Mouse (Mus musculus) kidney, adult 2 months (tissue): Measurements from ENCODE around the gene Ski.

Experiments used
- CTCF ChIP-seq: fragments of 200-500 bp; conservative IDR thresholded peaks from 2 replicates; pipeline ENCODE4 v1.5.1; 2011; ENCODE audit warnings: low read depth, mild to moderate bottlenecking, control low read depth, low read length, moderate library complexity, mixed read lengths; ENCODE audit not compliant: insufficient read depth, insufficient read length
- POLR2A ChIP-seq: fragments of 200-500 bp; IDR thresholded peaks from one replicate; pipeline ENCODE4 v1.6.1; 2011; ENCODE audit warnings: low read depth, low read length, control low read depth

DNA sequence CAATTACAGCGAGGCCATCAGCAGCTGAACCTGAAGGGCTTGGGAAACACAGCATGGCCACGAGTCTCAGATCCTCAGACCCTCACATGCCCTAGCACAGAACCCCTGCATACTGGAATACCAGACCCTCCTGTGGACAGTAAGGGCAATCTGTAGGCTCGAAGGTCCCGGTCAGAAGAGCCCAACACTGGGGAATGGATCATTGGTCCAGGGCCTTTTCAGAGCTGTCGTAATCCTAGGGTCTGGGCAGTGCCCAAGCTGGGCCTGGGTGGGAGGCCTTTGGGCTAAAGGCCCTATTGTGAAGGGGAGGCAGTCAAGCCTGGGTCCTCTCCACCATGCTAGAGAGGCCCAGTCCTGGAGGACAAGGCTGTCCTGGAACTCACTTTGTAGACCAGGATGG, 79.6 kb downstream of the Ski start:
- TF ChIP-seq CTCF = no peak
- TF ChIP-seq POLR2A = no peak
